Mouse (Mus musculus): ENCODE data around the gene Ercc2. TPM values are rescaled to one million over a fixed set of nuclear protein-coding genes. Genes with fewer than 3 reads are reported as not detected.

The Ercc2 gene
- 9.9 and 11.5 TPM in 2 replicates for polyA plus RNA-seq (2012; rRNA removed)

DNA sequence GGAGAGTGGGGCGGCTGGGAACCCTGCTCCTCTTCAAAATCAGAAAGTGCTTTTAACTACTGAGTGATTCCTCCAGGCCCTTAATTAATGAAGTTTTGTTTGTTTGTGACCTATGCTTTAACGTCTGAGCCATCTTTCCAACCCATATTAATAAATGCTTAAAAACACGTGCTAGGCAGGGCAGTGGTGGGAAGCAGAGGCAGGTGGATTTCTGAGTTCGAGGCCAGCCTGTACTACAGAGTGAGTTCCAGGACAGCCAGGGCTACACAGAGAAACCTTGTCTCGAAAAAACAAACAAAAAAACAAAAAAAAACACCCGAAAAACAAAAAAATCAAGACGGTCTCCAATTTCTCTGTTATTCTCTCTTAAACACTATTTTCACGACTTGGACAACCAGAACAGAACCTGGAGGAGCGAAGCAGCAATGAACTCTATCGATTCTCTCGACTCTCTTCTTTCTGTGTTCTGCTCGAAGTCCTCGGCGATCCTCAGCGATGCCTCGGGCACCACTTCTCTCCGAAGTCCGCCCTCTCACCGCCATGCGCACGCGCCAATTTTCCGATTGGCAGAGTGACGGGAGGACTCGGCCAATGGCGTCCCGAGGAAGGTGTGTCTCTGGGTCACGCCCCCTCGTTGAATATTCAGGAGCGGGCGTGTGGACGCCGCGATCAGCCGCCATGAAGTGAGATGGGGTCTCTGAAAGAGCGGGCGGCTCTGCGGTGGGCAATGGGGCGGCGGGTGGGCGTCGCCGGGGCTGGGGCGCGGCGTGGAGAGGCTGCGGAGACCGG, at the start of gene Ercc2:
Ercc2 (plus strand) TSS at position 634 of the 789 bp plus-strand sequence.

GRCm38 (mm10) chr7:19344237-19344847, 37.5 kb upstream of the Ercc2 start, which contains the start of gene Ercc1:
Gene Ercc1, plus strand, starts transcription at chr7:19344778.

DNA sequence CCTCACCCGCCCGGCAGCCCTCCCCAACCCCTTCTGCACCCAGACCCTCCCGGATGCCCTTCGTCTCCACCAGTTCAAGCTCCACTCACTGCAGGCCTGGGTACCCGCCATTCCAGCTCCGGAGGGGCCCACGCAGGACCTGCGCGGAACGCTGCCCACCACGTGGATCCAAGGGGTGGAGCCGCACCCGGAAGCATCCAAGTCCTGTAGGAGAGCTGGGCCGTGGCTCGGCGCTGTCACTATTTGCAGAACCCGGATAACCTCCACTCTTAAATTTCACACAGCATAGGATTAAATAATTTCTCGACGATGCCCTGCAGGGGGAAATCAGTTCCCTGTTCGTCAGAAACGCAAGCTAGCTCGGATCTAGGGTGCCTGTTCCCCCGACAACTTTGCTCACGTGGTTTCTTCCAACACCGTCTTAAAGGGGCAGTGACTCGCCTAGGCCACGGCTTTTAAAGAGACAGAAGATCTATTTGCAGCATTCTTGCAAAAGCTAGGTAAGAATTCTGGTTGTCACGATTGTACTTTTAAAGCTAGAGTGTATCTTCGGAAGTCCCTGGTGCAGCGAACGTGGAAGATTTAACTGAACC, 22.4 kb upstream of the Ercc2 start, which contains the start of the genes Cd3eap and Ppp1r13l:
Cd3eap (minus strand) TSS at position 185 of the 593 bp plus-strand sequence.
Ppp1r13l (plus strand) TSS at position 451 of the 593 bp plus-strand sequence.

DNA sequence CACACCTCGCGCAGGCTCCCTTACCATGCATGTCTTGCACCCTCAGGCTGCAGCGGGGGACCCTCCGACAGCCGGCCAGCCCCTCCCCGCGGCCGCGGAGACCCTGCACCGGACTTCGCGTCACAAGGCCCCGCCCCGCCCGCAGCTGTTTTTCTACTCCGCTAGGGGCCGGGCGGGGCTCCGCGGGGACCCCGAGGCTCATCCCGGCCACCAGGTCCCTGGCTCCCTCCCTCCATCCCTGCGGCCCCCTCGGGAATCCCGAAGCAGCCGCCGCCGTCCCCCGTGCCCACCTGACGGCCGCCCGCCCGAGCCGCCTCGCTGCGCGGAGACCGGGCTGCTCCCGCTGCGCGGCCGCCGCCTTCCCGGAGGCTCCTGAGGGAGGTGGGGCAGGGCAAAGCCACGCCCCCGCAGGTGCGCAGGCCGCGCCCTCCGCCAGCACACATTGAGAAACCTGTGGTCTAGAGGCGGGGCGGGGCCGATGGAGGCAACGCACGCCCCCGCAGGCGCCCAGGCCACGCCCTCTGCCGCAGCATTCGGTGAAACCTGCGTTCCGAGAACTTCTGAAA, 22.0 kb downstream of the Ercc2 start, which contains the start of gene Klc3:
Klc3 (minus strand) TSS at position 374 of the 566 bp plus-strand sequence.

GRCm38 (mm10) chr7:19404476-19404875, 22.7 kb downstream of the Ercc2 start, which contains the start of gene Ckm:
Gene Ckm, plus strand, starts transcription at chr7:19404776.

Other genes starting within 250 kb of the Ercc2 start
- gene Qpctl, start 232.7 kb upstream of the Ercc2 start, polyA plus RNA-seq (2012; rRNA removed), result 2.0 and 2.1 TPM in 2 replicates
- gene Snrpd2, start 232.3 kb upstream of the Ercc2 start, polyA plus RNA-seq (2012; rRNA removed), result 71.6 and 72.1 TPM in 2 replicates
- 0.14 and 0.16 TPM in 2 replicates for gene Gipr, start 215.9 kb upstream of the Ercc2 start, polyA plus RNA-seq (2012; rRNA removed)
- 6.7 and 7.0 TPM in 2 replicates for gene Eml2, start 205.6 kb upstream of the Ercc2 start, polyA plus RNA-seq (2012; rRNA removed)
- gene Gpr4, start 169.5 kb upstream of the Ercc2 start, polyA plus RNA-seq (2012; rRNA removed), result 0.33 TPM in 2 replicates
- gene Opa3, start 153.7 kb upstream of the Ercc2 start, polyA plus RNA-seq (2012; rRNA removed), result 8.3 and 8.6 TPM in 2 replicates
- 35.5 and 39.5 TPM in 2 replicates for gene Vasp, start 110.2 kb upstream of the Ercc2 start, polyA plus RNA-seq (2012; rRNA removed)
- gene Ppm1n, start 101.9 kb upstream of the Ercc2 start, polyA plus RNA-seq (2012; rRNA removed), result 0.03 TPM in 1 of 2 replicates, not detected in the other
- gene Rtn2, start 99.4 kb upstream of the Ercc2 start, polyA plus RNA-seq (2012; rRNA removed), result 2.9 and 3.9 TPM in 2 replicates
- gene Fosb, start 72.0 kb upstream of the Ercc2 start, polyA plus RNA-seq (2012; rRNA removed), result 0.06 and 0.07 TPM in 2 replicates
- 8.6 and 9.6 TPM in 2 replicates for gene Ercc1, start 37.2 kb upstream of the Ercc2 start, polyA plus RNA-seq (2012; rRNA removed)
- 7.3 and 7.5 TPM in 2 replicates for gene Cd3eap, start 22.5 kb upstream of the Ercc2 start, polyA plus RNA-seq (2012; rRNA removed)
- gene Ppp1r13l, start 22.3 kb upstream of the Ercc2 start, polyA plus RNA-seq (2012; rRNA removed), result 1.7 and 1.9 TPM in 2 replicates
- 0.16 and 0.23 TPM in 2 replicates for gene Klc3, start 22.1 kb downstream of the Ercc2 start, polyA plus RNA-seq (2012; rRNA removed)
- 0.14 and 5.3 TPM in 2 replicates for gene Ckm, start 22.8 kb downstream of the Ercc2 start, polyA plus RNA-seq (2012; rRNA removed)
- gene Mark4, start 76.8 kb downstream of the Ercc2 start, polyA plus RNA-seq (2012; rRNA removed), result 2.2 and 2.6 TPM in 2 replicates
- gene Exoc3l2, start 81.3 kb downstream of the Ercc2 start, polyA plus RNA-seq (2012; rRNA removed), result 1.7 and 1.9 TPM in 2 replicates
- 1.8 and 2.1 TPM in 2 replicates for gene Bloc1s3, start 126.4 kb downstream of the Ercc2 start, polyA plus RNA-seq (2012; rRNA removed)
- gene Trappc6a, start 126.4 kb downstream of the Ercc2 start, polyA plus RNA-seq (2012; rRNA removed), result 19.8 and 25.1 TPM in 2 replicates
- 0.03 TPM in 2 replicates for gene Nkpd1, start 135.8 kb downstream of the Ercc2 start, polyA plus RNA-seq (2012; rRNA removed)
- gene Ppp1r37, start 181.1 kb downstream of the Ercc2 start, polyA plus RNA-seq (2012; rRNA removed), result 17.7 and 19.6 TPM in 2 replicates
- gene Zfp296, start 195.3 kb downstream of the Ercc2 start, polyA plus RNA-seq (2012; rRNA removed), result 0.66 and 0.83 TPM in 2 replicates
- 29.5 and 35.4 TPM in 2 replicates for gene Gemin7, start 195.6 kb downstream of the Ercc2 start, polyA plus RNA-seq (2012; rRNA removed)
- 19.1 and 20.8 TPM in 2 replicates for gene Clasrp, start 222.5 kb downstream of the Ercc2 start, polyA plus RNA-seq (2012; rRNA removed)
- gene Relb, start 247.4 kb downstream of the Ercc2 start, polyA plus RNA-seq (2012; rRNA removed), result 1.3 and 1.5 TPM in 2 replicates

All from liver, embryonic 14 days (tissue).